ENCODE assay signal across 8 mouse cellular contexts in the genomic region with DNA sequence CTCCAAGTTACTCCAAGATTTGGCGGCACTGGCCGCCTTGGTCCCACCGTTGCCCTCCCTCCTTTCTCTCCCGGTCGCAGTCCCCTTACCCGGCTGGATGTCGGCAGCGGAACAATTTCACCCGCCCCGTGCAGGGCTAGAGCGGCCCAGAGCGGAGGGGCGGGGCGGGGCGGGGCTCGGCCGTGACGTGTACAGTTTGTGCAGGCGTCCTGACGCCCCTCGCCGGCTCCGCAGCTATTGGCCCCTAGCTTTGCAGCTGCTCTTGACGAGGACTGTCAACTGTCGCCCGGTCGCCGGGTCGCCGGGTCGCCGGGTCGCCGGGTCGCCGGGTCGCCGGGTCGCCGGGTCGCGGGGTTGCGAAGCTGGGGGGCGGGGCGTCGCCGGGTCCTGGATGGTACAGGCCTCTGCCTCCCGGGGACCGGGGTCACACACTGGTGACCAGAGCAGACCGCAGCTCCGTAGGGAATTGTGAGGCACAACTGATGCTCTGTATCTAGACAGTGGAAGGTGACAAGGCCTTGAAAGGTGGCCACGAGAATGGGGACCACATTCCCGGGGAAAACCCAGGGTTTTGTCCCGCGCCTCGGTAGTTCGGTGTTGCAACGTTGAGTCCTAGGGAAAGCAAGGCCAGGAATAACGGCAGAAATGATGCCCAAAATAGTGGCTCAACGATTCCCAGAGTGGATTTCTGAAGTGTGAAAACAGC. TPM values are rescaled to one million over a fixed set of nuclear protein-coding genes. Genes with fewer than 3 reads are reported as not detected.
DNase-seq lines count a peak whose midpoint lies in the region; ATAC-seq and TF ChIP-seq lines count a peak whose summit lies in the region.

A gene (minus strand): TSS at position 311 of the 706 bp plus-strand sequence.

- H3K27ac ChIP-seq in bone marrow, adult 2 months (ENCODE audit: control insufficient read depth, insufficient read depth, low read depth, low read length, poor library complexity): peak within 1 kb of the TSS; percentile 61
- H3K27ac ChIP-seq in embryonic facial prominence, embryonic 15.5 days (replicated peaks): peak within 1 kb of the TSS; percentile 58
- H3K27ac ChIP-seq in kidney, embryonic 14.5 days (ENCODE audit: low read depth, low read length): peak within 1 kb of the TSS; percentile 47; the same call in 1 of the 2 replicates
- H3K27ac ChIP-seq in limb, embryonic 14.5 days (replicated peaks; ENCODE audit: low read depth, low read length): 0 out of 2 replicates have a peak within 1 kb of the TSS, but pooled peaks have one; percentile 7
- H3K27ac ChIP-seq in midbrain, embryonic 16.5 days (ENCODE audit: low read length): peak within 1 kb of the TSS; percentile 65
- H3K27ac ChIP-seq in spleen, adult 2 months (ENCODE audit: insufficient read depth, low read length): peak within 1 kb of the TSS; percentile 89

- peak; percentile 93 for ATAC-seq in embryonic facial prominence, embryonic 15.5 days (ENCODE audit: insufficient number of reproducible peaks, low FRiP score, low TSS enrichment, low read depth)
- ATAC-seq in kidney, embryonic 14.5 days (ENCODE audit: low FRiP score, low TSS enrichment): peak; percentile 94
- peak; percentile 93 for ATAC-seq in limb, embryonic 14.5 days (ENCODE audit: low FRiP score, low read depth)
- peak; percentile 91 for ATAC-seq in midbrain, embryonic 16.5 days

- no peak for TF ChIP-seq CTCF in bone marrow, adult 2 months (IDR thresholded peaks at IDR 0.05; ENCODE audit: control insufficient read depth, insufficient read depth, low read length)
- TF ChIP-seq CTCF in spleen, adult 2 months (IDR thresholded peaks at IDR 0.05; ENCODE audit: extremely low read depth, insufficient read depth, insufficient read length, insufficient replicate concordance): no peak

- peak; percentile 59; the same call in 1 of the 2 replicates for TF ChIP-seq POLR2A in bone marrow, adult 2 months (IDR thresholded peaks at IDR 0.05; ENCODE audit: borderline replicate concordance, control insufficient read depth, low read depth, low read length)
- TF ChIP-seq POLR2A in limb, embryonic 14.5 days (IDR thresholded peaks at IDR 0.05; ENCODE audit: borderline replicate concordance, extremely low read depth, insufficient read depth, insufficient read length): peak; percentile 57; the same call in 1 of the 2 replicates
- 0 out of 2 replicates have a peak, but pooled peaks have one; percentile 6 for TF ChIP-seq POLR2A in spleen, adult 2 months (IDR thresholded peaks at IDR 0.05; ENCODE audit: low read depth, low read length)

- H3K9ac ChIP-seq in embryonic facial prominence, embryonic 15.5 days: peak within 1 kb of the TSS; percentile 37
- H3K9ac ChIP-seq in kidney, embryonic 14.5 days (ENCODE audit: low read depth, low read length): peak within 1 kb of the TSS; percentile 55
- peak within 1 kb of the TSS; percentile 62 for H3K9ac ChIP-seq in limb, embryonic 14.5 days (ENCODE audit: low read depth, low read length, severe bottlenecking)
- peak within 1 kb of the TSS; percentile 78 for H3K9ac ChIP-seq in midbrain, embryonic 16.5 days (ENCODE audit: low read depth, low read length)

- no peaks in the 10 kb centered on the region for H3K9me3 ChIP-seq in embryonic facial prominence, embryonic 15.5 days (replicated peaks)
- H3K9me3 ChIP-seq in kidney, embryonic 14.5 days (ENCODE audit: control insufficient read depth, low read length): no peaks in the 10 kb centered on the region
- no peaks in the 10 kb centered on the region for H3K9me3 ChIP-seq in limb, embryonic 14.5 days (ENCODE audit: control insufficient read depth, low read length)
- no peaks in the 10 kb centered on the region for H3K9me3 ChIP-seq in midbrain, embryonic 16.5 days (replicated peaks; ENCODE audit: control insufficient read depth, low read length, poor library complexity, severe bottlenecking)

- H3K4me2 ChIP-seq in embryonic facial prominence, embryonic 15.5 days (replicated peaks): peak within 1 kb of the TSS; percentile 81
- H3K4me2 ChIP-seq in kidney, embryonic 14.5 days (replicated peaks; ENCODE audit: low read depth, low read length): peak within 1 kb of the TSS; percentile 85
- H3K4me2 ChIP-seq in limb, embryonic 14.5 days (replicated peaks; ENCODE audit: low read depth, low read length, severe bottlenecking): peak within 1 kb of the TSS; percentile 96
- H3K4me2 ChIP-seq in midbrain, embryonic 16.5 days (ENCODE audit: low read length): peak within 1 kb of the TSS; percentile 76

- peaks cover 14% of the 10 kb centered on the region; the same call in 1 of the 2 replicates for H3K36me3 ChIP-seq in embryonic facial prominence, embryonic 15.5 days
- no peaks in the 10 kb centered on the region for H3K36me3 ChIP-seq in kidney, embryonic 14.5 days (ENCODE audit: control insufficient read depth, insufficient read depth, low read length)
- H3K36me3 ChIP-seq in limb, embryonic 14.5 days (ENCODE audit: control insufficient read depth, insufficient read depth, low read length): peaks cover 9% of the 10 kb centered on the region
- H3K36me3 ChIP-seq in midbrain, embryonic 16.5 days (ENCODE audit: control insufficient read depth, insufficient read depth, low read length): no peaks in the 10 kb centered on the region
- H3K36me3 ChIP-seq in spleen, adult 2 months (ENCODE audit: control insufficient read depth, insufficient read depth, low read length): peaks cover 4% of the 10 kb centered on the region

- no peaks in the 10 kb centered on the region for H3K4me1 ChIP-seq in bone marrow, adult 2 months (ENCODE audit: control insufficient read depth, insufficient read depth, low read length)
- H3K4me1 ChIP-seq in embryonic facial prominence, embryonic 15.5 days: peaks cover 11% of the 10 kb centered on the region
- peaks cover 3% of the 10 kb centered on the region; the same call in 1 of the 2 replicates for H3K4me1 ChIP-seq in kidney, embryonic 14.5 days (ENCODE audit: control insufficient read depth, insufficient read depth, low read length)
- H3K4me1 ChIP-seq in limb, embryonic 14.5 days (ENCODE audit: control insufficient read depth, insufficient read depth, low read length): peaks cover 7% of the 10 kb centered on the region
- H3K4me1 ChIP-seq in midbrain, embryonic 16.5 days (ENCODE audit: control insufficient read depth, insufficient read depth, low read length): peaks cover 7% of the 10 kb centered on the region; the same call in 1 of the 2 replicates
- H3K4me1 ChIP-seq in spleen, adult 2 months (ENCODE audit: control insufficient read depth, insufficient read depth, insufficient read length): peaks cover 9% of the 10 kb centered on the region

- H3K27me3 ChIP-seq in embryonic facial prominence, embryonic 15.5 days: no peaks in the 10 kb centered on the region
- H3K27me3 ChIP-seq in kidney, embryonic 14.5 days (ENCODE audit: control insufficient read depth, insufficient read depth, low read length): no peaks in the 10 kb centered on the region
- H3K27me3 ChIP-seq in limb, embryonic 14.5 days (ENCODE audit: control insufficient read depth, insufficient read depth, low read length): no peaks in the 10 kb centered on the region
- no peaks in the 10 kb centered on the region for H3K27me3 ChIP-seq in midbrain, embryonic 16.5 days (ENCODE audit: control insufficient read depth, insufficient read depth, low read depth, low read length)
- H3K27me3 ChIP-seq in spleen, adult 2 months (ENCODE audit: control insufficient read depth, insufficient read depth, low read length): no peaks in the 10 kb centered on the region

- peak; percentile 79 for DNase-seq in 416B (ENCODE audit: low read depth)
- peak; percentile 81 to 85 for DNase-seq in heart, adult 9 months (ENCODE audit: low spot score in 2 of 2)
- DNase-seq in limb, embryonic 14.5 days (ENCODE audit: low spot score): peak; percentile 87
- DNase-seq in spleen, adult 2 months (ENCODE audit: low read depth in 1 of 2, low spot score in 2 of 2): peak; percentile 50 to 80

- WGBS in bone marrow, adult 2 months: under 1% methylated on average over 60 of the region's 60 CpGs
- 1% methylated on average over 60 of the region's 60 CpGs for WGBS in embryonic facial prominence, embryonic 15.5 days
- under 1% methylated on average over 60 of the region's 60 CpGs for WGBS in kidney, embryonic 14.5 days
- WGBS in limb, embryonic 14.5 days: under 1% methylated on average over 54 of the region's 60 CpGs
- under 1% methylated on average over 59 of the region's 60 CpGs for WGBS in midbrain, embryonic 16.5 days
- 1% methylated on average over 60 of the region's 60 CpGs for WGBS in spleen, adult 2 months

- H3K4me3 ChIP-seq in bone marrow, adult 2 months (replicated peaks; ENCODE audit: control insufficient read depth, low read depth, low read length): peak within 1 kb of the TSS; percentile 92
- peak within 1 kb of the TSS; percentile 64 for H3K4me3 ChIP-seq in embryonic facial prominence, embryonic 15.5 days (replicated peaks)
- H3K4me3 ChIP-seq in kidney, embryonic 14.5 days (ENCODE audit: low read length): peak within 1 kb of the TSS; percentile 67
- peak within 1 kb of the TSS; percentile 67 for H3K4me3 ChIP-seq in limb, embryonic 14.5 days (replicated peaks; ENCODE audit: low read length)
- peak within 1 kb of the TSS; percentile 63 for H3K4me3 ChIP-seq in midbrain, embryonic 16.5 days (ENCODE audit: low read depth, low read length)
- H3K4me3 ChIP-seq in spleen, adult 2 months (ENCODE audit: extremely low read depth, insufficient read depth, insufficient read length): peak within 1 kb of the TSS; percentile 78

RNA-seq across cellular contexts. Expression of the gene that starts here (rescaled TPM):
- polyA plus RNA-seq in bone marrow, adult 2 months (2011; ENCODE audit: insufficient read depth, insufficient read length, low replicate concordance, missing spikeins): 10.8 and 11.6 TPM in 2 replicates
- polyA plus RNA-seq in embryonic facial prominence, embryonic 15.5 days (2015; fragmentation: Nextera tagmentation; extraction: Ambion mirVana): 19.3 and 20.9 TPM in 2 replicates
- polyA plus RNA-seq in kidney, embryonic 14.5 days (2014; fragmentation: Nextera tagmentation; extraction: Ambion mirVana): 6.8 and 10.1 TPM in 2 replicates
- polyA plus RNA-seq in limb, embryonic 14.5 days (2012; rRNA removed): 17.0 and 17.7 TPM in 2 replicates
- polyA plus RNA-seq in limb, embryonic 14.5 days (2014; fragmentation: Nextera tagmentation; extraction: Ambion mirVana): 13.1 and 16.3 TPM in 2 replicates
- 13.4 and 13.7 TPM in 2 replicates for polyA plus RNA-seq in midbrain, embryonic 16.5 days (2015; fragmentation: Nextera tagmentation; extraction: Ambion mirVana)
- 6.5 and 6.9 TPM in 2 replicates for polyA plus RNA-seq in spleen, adult 2 months (2012; rRNA removed)

Comparison
In these comparisons a context has a peak if more than half of its experiments do, and no peak if none do; other contexts are left out.
1. Peak in every context shown above with its lines: DNase-seq, ATAC-seq, H3K4me3 ChIP-seq and H3K27ac ChIP-seq.
2. H3K27ac ChIP-seq: peak in every context shown above with its lines; median percentile 89 in spleen, adult 2 months; 65 in midbrain, embryonic 16.5 days; 61 in bone marrow, adult 2 months; 58 in embryonic facial prominence, embryonic 15.5 days; 47 in kidney, embryonic 14.5 days; 7 in limb, embryonic 14.5 days.
3. POLR2A ChIP-seq: peak in every context shown above with its lines; median percentile 59 in bone marrow, adult 2 months; 57 in limb, embryonic 14.5 days; 6 in spleen, adult 2 months.